Mouse (Mus musculus) heart, adult 2 months (tissue): Measurements from ENCODE around the gene Golph3.

ENCODE experiments used
- CTCF ChIP-seq: fragments of 200-600 bp; IDR thresholded peaks from 2 replicates; pipeline ENCODE4 v1.8.1; 2022; ENCODE audit warnings: antibody characterized with exemption, mild to moderate bottlenecking, moderate library complexity
- EP300 ChIP-seq: fragments of 200-500 bp; IDR thresholded peaks from 2 replicates; pipeline ENCODE4 v1.6.1; 2011; ENCODE audit warnings: low read depth, low read length, control low read depth; ENCODE audit not compliant: insufficient read depth
- POLR2A ChIP-seq: fragments of 200-500 bp; IDR thresholded peaks from 2 replicates; pipeline ENCODE4 v1.6.1; 2011; ENCODE audit warnings: mild to moderate bottlenecking, low read depth, low read length, control low read depth; ENCODE audit not compliant: insufficient read depth

DNA sequence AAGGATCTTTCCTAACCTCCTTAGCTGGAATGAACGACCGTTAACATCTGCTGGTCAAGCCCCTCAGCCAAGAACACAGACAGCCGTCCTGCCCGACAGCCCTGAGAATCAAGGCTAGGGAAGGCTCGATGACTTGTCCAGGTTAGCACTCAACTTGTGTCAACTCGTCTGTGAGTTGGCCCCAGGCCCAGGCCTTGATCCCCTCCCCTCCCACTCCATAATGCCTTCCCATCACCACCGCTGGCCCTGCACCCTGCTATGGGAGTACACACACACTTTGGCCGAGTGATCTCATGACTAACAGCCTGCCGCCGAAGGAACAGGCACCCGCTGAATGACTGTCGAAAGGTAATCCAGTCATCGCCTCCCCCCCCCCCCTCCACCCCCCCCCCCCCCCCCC, 63.4 kb downstream of the Golph3 start:
- no peak for TF ChIP-seq CTCF
- TF ChIP-seq POLR2A, result no peak
- TF ChIP-seq EP300, result no peak
